In the genomic region with DNA sequence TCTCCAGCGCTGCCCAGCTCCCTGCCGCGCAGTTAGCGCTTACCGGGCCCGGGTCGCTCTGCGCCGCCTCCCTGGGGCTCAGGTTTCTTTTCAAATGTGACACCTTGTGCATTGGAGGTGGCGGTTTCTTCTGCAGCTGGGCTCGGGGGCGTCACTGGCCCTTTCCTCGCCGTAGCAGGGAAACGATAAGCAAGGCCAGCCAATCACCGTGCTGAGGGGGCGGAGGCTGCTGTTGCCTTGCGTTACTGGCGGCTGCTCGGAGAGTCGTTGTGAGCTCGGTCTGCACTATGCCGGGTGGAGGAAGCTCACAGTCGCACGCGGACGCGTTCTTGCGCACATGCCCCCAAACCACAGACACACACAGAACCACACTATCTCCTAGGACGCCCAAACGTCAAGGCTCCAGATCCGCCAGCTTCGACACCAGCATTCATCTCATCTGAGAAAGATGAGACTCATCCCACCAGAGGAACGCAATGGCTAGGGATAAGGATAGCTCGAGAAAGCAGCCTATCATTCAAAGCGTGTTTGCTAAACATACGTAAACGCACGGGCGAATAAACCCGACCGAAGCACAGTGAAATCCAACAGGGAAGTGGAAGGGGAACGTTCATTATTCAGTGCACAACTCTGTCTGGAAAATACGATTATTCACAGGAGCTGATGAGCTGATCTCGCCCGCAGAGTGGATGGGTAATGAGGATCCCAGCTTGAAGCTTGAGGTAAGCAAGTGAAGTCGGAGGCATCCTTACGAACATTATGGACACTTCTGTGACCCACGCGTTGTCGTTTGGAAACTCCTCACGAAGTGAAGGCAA, we compare ENCODE assay signal across 8 mouse cellular contexts. TPM values are rescaled to one million over a fixed set of nuclear protein-coding genes. Genes with fewer than 3 reads are reported as not detected.
DNase-seq lines count a peak whose midpoint lies in the region; ATAC-seq lines count a peak whose summit lies in the region.

St8sia4 (minus strand) TSS at position 137 of the 818 bp plus-strand sequence.

- peak; percentile 63 to 89 for DNase-seq in adrenal gland, adult (ENCODE audit: inconsistent age in 2 of 2, low spot score in 1 of 2)
- peak; percentile 91 for DNase-seq in embryo, embryonic 10.5 days (ENCODE audit: low spot score)
- DNase-seq in gastrocnemius, postnatal 25 days = peak; percentile 84
- DNase-seq in intestine, embryonic 14.5 days (ENCODE audit: low spot score) = peak; percentile 87
- DNase-seq in left cerebral cortex, postnatal 14 days (ENCODE audit: low spot score in 2 of 2) = peak; percentile 87 to 88
- DNase-seq in right cerebral cortex, postnatal 14 days = peak; percentile 83
- peak; percentile 29 for DNase-seq in urinary bladder, postnatal 25 days (ENCODE audit: low spot score)

- H3K4me3 ChIP-seq in intestine, embryonic 14.5 days (ENCODE audit: low read depth, low read length) = peak within 1 kb of the TSS; percentile 61

- 0 out of 2 replicates have a peak within 1 kb of the TSS, but pooled peaks have one; percentile 27 for H3K27ac ChIP-seq in intestine, embryonic 14.5 days (ENCODE audit: low read depth)

- no peaks in the 10 kb centered on the region; the same call in 1 of the 2 replicates for H3K4me1 ChIP-seq in intestine, embryonic 14.5 days (replicated peaks; ENCODE audit: control insufficient read depth, insufficient read depth, low read length)

- intact Hi-C loops in left cerebral cortex, postnatal 14 days (cut with DNase I) = loop anchor here (5.0 kb wide), 1 partner anchor 355 kb away; the partner anchor contains the start of gene Fam174a

- peak; percentile 97 for ATAC-seq in intestine, embryonic 14.5 days (replicated peaks; ENCODE audit: low FRiP score, low TSS enrichment, low read depth)
- peak; percentile 94 for ATAC-seq in megakaryocyte-erythroid progenitor cell, adult 5-6 weeks (replicated peaks; ENCODE audit: low FRiP score, low TSS enrichment, poor library complexity, severe bottlenecking)

- no peaks in the 10 kb centered on the region for H3K9me3 ChIP-seq in intestine, embryonic 14.5 days (ENCODE audit: control insufficient read depth, low read length)

- H3K4me2 ChIP-seq in intestine, embryonic 14.5 days (ENCODE audit: low read length) = peak within 1 kb of the TSS; percentile 77

- no peaks in the 10 kb centered on the region for H3K36me3 ChIP-seq in intestine, embryonic 14.5 days (ENCODE audit: control insufficient read depth, insufficient read depth, low read length)

- under 1% methylated on average over 52 of the region's 52 CpGs for WGBS in intestine, embryonic 14.5 days

- H3K27me3 ChIP-seq in intestine, embryonic 14.5 days (replicated peaks; ENCODE audit: control insufficient read depth, insufficient read depth, low read length) = peaks cover 7% of the 10 kb centered on the region; the same call in 1 of the 2 replicates

- H3K9ac ChIP-seq in intestine, embryonic 14.5 days (ENCODE audit: low read length) = peak within 1 kb of the TSS; percentile 46

RNA-seq across cellular contexts. Expression of gene St8sia4, which starts in this region (rescaled TPM):
- total RNA-seq in gastrocnemius, postnatal 25 days (2021) = 1 to 10 TPM; 2.0 to 2.8 TPM
- polyA plus RNA-seq in intestine, embryonic 14.5 days (2014; fragmentation: Nextera tagmentation; extraction: Ambion mirVana) = 4.4 and 4.7 TPM in 2 replicates
- 10 to 100 TPM; 10.5 to 11.4 TPM for total RNA-seq in left cerebral cortex, postnatal 14 days (2021)
- total RNA-seq in megakaryocyte-erythroid progenitor cell, adult 5-6 weeks (2014; fragmentation: Nextera tagmentation) = 5.3 and 5.5 TPM in 2 replicates
- 10.1 and 12.1 TPM in 2 replicates for total RNA-seq in megakaryocyte-erythroid progenitor cell, adult 5-6 weeks (2017)

Comparison
In these comparisons a context has a peak if more than half of its experiments do, and no peak if none do; other contexts are left out.
1. Peak in every context shown above with its lines: DNase-seq, ATAC-seq, H3K4me3 ChIP-seq and H3K27ac ChIP-seq.
2. DNase-seq: peak in every context shown above with its lines; median percentile 91 in embryo, embryonic 10.5 days; 88 in left cerebral cortex, postnatal 14 days; 87 in intestine, embryonic 14.5 days; 84 in gastrocnemius, postnatal 25 days; 83 in right cerebral cortex, postnatal 14 days; 76 in adrenal gland, adult; 29 in urinary bladder, postnatal 25 days.